Mouse (Mus musculus) spleen, adult 2 months (tissue): ENCODE results near the gene Tekt2. TPM values are rescaled to one million over a fixed set of nuclear protein-coding genes. Genes with fewer than 3 reads are reported as not detected.

Experiments
- DNase-seq, 2 experiments: peaks; one replicate each; pipeline versions ENCODE4 v3.0.0 to v3.0.0-alpha.2; 2012 to 2021; ENCODE audit warnings: low spot score in 2 of 2, low read depth in 1 of 2
- H3K27ac ChIP-seq: fragments of 200-500 bp; 2 replicates; pipeline ENCODE4 v1.5.1; 2012; ENCODE audit warnings: low read length, inconsistent platforms; ENCODE audit not compliant: insufficient read depth
- H3K27me3 ChIP-seq: fragments of 200-500 bp; 2 replicates; pipeline ENCODE4 v1.6.1; 2012; ENCODE audit warnings: mild to moderate bottlenecking, moderate library complexity, low read length, inconsistent platforms; ENCODE audit not compliant: control insufficient read depth, insufficient read depth
- H3K36me3 ChIP-seq: fragments of 200-500 bp; 2 replicates; pipeline ENCODE4 v1.6.1; 2012; ENCODE audit warnings: mild to moderate bottlenecking, low read length, inconsistent platforms; ENCODE audit not compliant: control insufficient read depth, insufficient read depth
- H3K4me1 ChIP-seq: fragments of 200-500 bp; 2 replicates; pipeline ENCODE4 v1.6.1; 2011; ENCODE audit warnings: inconsistent platforms; ENCODE audit not compliant: control insufficient read depth, insufficient read depth, insufficient read length
- H3K4me3 ChIP-seq: fragments of 200-500 bp; 2 replicates; pipeline ENCODE4 v1.5.1; 2011; ENCODE audit warnings: mild to moderate bottlenecking, inconsistent platforms; ENCODE audit not compliant: insufficient read depth, insufficient read length; ENCODE audit errors: extremely low read depth
- CTCF ChIP-seq: fragments of 200-500 bp; IDR thresholded peaks from 2 replicates; pipeline ENCODE4 v1.5.1; 2011; ENCODE audit warnings: mild to moderate bottlenecking, inconsistent platforms; ENCODE audit not compliant: insufficient read depth, insufficient read length, insufficient replicate concordance; ENCODE audit errors: extremely low read depth
- POLR2A ChIP-seq: fragments of 200-500 bp; IDR thresholded peaks from 2 replicates; pipeline ENCODE4 v1.6.1; 2011; ENCODE audit warnings: low read depth, low read length, inconsistent platforms
- WGBS: fragments of 180-500 bp; shearing (Covaris S2); methylation state at CpG from one replicate; pipeline ENCODE4 v1.1.7; 2018; 5-methylcytosine and 5-hydroxymethylcytosine counted together
- polyA plus RNA-seq: library from polyadenylated mRNA; depleted of rRNA; stranded (reverse); fragments of >200 nt; gene quantifications from 2 replicates; pipeline ENCODE4 v1.2.3, GENCODE M21; 2012

Tekt2 gene
- polyA plus RNA-seq, 1 experiment = 1.7 TPM

- no peak for DNase-seq
- Histone ChIP-seq H3K27ac (no peak overlapping the region), H3K4me3 (peak overlapping the region; percentile 26; the same call in 1 of the 2 replicates), H3K27me3 (peaks cover 21% of the 10 kb centered on the region), H3K4me1 (peaks cover 9% of the 10 kb centered on the region), H3K36me3 (no peaks in the 10 kb centered on the region)
- WGBS = 3% methylated on average over 50 of the region's 50 CpGs
- TF ChIP-seq POLR2A (no peak), CTCF (no peak)
Observed at GRCm38 (mm10) chr4:126300916-126301583, 24.4 kb downstream of the Tekt2 start.

- 5% methylated on average over 34 of the region's 34 CpGs for WGBS
- H3K36me3 ChIP-seq = no peaks in the 10 kb centered on the region
- H3K27ac ChIP-seq = no peak overlapping the region
- no peak for TF ChIP-seq CTCF
- no peak for DNase-seq
- H3K4me1 ChIP-seq = peaks cover 9% of the 10 kb centered on the region
- H3K27me3 ChIP-seq = peaks cover 16% of the 10 kb centered on the region
- H3K4me3 ChIP-seq = peak overlapping the region; percentile 33; the same call in 1 of the 2 replicates
Observed at GRCm38 (mm10) chr4:126296617-126297101, 28.8 kb downstream of the Tekt2 start.

- Histone ChIP-seq H3K27ac (no peak overlapping the region), H3K4me1 (peaks cover 5% of the 10 kb centered on the region), H3K4me3 (no peak overlapping the region), H3K36me3 (no peaks in the 10 kb centered on the region), H3K27me3 (peaks cover 11% of the 10 kb centered on the region)
- TF ChIP-seq CTCF (no peak), POLR2A (no peak)
- no peak for DNase-seq
- WGBS = 58% methylated on average over 4 of the region's 4 CpGs
Observed at GRCm38 (mm10) chr4:126295937-126296336, 29.6 kb downstream of the Tekt2 start.

DNA sequence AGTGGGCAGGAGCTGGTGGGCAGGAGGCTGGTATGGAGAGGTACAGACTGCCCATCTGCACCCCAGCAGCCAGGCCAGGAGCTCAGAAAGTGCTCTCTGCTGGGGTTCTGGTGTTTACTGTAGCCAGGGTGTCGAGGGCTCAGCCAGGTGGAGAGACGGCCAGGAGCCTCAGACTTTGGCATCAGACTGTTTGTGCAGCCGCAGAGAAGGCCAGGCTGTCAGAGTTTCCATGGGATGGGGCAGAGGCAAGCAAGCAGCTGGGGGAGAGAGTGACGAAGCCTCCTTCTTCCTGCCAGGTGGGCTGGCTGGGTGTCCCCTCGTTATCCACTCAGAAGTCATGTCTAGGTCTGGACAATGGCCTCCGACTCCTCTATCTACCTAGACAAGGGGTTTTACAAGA, 30.3 kb downstream of the Tekt2 start:
- Histone ChIP-seq H3K27ac (no peak overlapping the region), H3K4me1 (peaks cover 2% of the 10 kb centered on the region; the same call in 1 of the 2 replicates), H3K4me3 (no peak overlapping the region), H3K27me3 (peaks cover 8% of the 10 kb centered on the region), H3K36me3 (no peaks in the 10 kb centered on the region)
- WGBS = 84% methylated on average over 6 of the region's 6 CpGs
- no peak for DNase-seq
- TF ChIP-seq POLR2A = no peak

DNA sequence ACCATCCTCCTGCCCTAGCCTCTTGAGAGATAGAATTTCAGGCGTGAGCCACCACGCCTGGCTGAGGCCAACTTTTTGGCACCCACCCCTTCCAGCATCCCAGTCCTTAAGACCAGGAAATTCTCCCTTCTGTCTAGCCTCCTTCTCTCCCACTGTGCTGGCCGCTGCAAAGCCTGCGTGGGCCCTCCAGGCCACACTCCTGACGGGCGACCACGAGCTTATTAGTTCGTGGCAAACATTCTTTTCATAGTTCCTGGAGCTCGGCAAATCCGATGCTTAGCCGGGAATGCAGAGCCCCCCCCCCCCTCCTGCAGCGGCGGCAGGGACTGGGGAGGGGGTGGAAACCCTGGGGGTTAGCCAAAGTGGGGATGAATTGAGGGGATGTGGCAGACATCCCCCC, 34.3 kb downstream of the Tekt2 start:
- Histone ChIP-seq H3K4me1 (peaks cover 5% of the 10 kb centered on the region), H3K36me3 (no peaks in the 10 kb centered on the region), H3K4me3 (no peak overlapping the region), H3K27ac (no peak overlapping the region), H3K27me3 (peaks cover 13% of the 10 kb centered on the region)
- no peak for TF ChIP-seq POLR2A
- no peak for TF ChIP-seq CTCF
- 69% methylated on average over 13 of the region's 13 CpGs for WGBS
- no peak for DNase-seq

DNA sequence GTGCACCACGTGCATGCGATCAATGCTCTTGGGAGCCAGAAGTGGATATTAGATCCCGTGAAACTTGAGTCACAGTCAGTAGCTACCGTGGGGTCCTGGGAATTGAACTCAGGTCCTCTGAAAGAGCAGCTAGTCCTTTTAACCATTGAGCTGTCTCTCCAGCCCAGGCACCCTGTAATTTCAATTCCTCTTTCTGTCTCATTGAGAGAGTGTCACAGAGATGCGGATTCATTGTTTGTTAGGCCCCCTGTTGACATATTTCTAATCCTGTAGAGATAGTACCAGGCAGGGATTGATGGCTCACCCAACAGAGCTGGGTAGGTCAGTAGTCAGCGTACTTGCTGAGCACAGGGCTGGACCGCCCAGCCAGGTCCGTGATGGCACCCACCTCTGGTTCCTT, 35.2 kb downstream of the Tekt2 start:
- Histone ChIP-seq H3K4me1 (peaks cover 7% of the 10 kb centered on the region), H3K4me3 (no peak overlapping the region), H3K36me3 (no peaks in the 10 kb centered on the region), H3K27ac (no peak overlapping the region), H3K27me3 (peaks cover 16% of the 10 kb centered on the region)
- no peak for DNase-seq
- no peak for TF ChIP-seq CTCF
- TF ChIP-seq POLR2A = no peak
- WGBS = 81% methylated on average over 8 of the region's 8 CpGs

GRCm38 (mm10) chr4:126288085-126288666, 37.3 kb downstream of the Tekt2 start:
- Histone ChIP-seq H3K4me1 (peaks cover 7% of the 10 kb centered on the region), H3K36me3 (no peaks in the 10 kb centered on the region), H3K4me3 (no peak overlapping the region), H3K27ac (no peak overlapping the region), H3K27me3 (peaks cover 16% of the 10 kb centered on the region)
- DNase-seq = no peak
- WGBS = 28% methylated on average over 17 of the region's 17 CpGs
- TF ChIP-seq POLR2A (no peak), CTCF (no peak)
